Mouse (Mus musculus) layer of hippocampus, adult 8-10 months (tissue): Measurements from ENCODE around the gene Ces1c. TPM values are rescaled to one million over a fixed set of nuclear protein-coding genes. Genes with fewer than 3 reads are reported as not detected.

ENCODE experiments used
- DNase-seq, 2 experiments: peaks; one replicate each; pipeline ENCODE4 v3.0.0; 2022; ENCODE audit warnings: low spot score in 2 of 2
- total RNA-seq, 4 experiments: library from RNA; stranded (reverse); gene quantifications; 2 replicates each; pipeline ENCODE4 v1.2.4; 2022

Gene Ces1c
- total RNA-seq = not detected

DNA sequence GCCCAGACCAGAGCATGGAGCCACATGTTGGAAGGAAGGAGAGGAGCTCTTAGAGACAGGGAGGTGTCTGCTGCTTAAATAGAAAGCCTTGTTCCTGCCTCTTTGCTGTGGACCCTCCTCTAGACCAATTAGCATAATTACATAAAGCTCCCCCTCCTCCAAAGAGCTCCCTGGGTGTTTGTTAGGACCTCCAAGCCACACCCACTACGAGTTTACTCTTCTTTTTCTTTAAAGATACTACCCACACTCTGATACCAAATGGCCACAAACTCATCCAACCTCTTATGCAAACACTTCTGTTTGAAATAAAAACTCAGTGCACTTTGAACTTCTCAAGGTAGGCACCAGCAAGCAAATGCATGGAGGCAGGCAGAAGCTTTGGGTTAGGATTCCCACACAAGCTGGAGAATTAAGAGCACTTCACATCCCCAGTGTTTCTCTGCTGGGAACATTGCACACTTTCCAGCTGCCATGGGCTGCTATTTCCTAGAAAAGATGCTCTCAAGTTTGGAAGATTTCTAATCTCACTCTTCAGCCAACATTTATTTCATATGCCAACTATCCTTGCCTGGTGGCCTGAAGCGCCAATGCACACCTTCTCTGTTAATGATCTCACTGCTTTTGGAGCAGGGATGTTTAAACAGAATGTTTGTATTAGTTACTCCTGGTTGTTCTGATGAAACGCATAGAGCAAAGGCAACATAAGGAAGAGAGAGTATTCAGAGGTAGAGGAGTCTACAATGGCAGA, at the start of gene Ces1c:
Ces1c (minus strand) TSS at position 51 of the 748 bp plus-strand sequence.
- no peak for DNase-seq

DNA sequence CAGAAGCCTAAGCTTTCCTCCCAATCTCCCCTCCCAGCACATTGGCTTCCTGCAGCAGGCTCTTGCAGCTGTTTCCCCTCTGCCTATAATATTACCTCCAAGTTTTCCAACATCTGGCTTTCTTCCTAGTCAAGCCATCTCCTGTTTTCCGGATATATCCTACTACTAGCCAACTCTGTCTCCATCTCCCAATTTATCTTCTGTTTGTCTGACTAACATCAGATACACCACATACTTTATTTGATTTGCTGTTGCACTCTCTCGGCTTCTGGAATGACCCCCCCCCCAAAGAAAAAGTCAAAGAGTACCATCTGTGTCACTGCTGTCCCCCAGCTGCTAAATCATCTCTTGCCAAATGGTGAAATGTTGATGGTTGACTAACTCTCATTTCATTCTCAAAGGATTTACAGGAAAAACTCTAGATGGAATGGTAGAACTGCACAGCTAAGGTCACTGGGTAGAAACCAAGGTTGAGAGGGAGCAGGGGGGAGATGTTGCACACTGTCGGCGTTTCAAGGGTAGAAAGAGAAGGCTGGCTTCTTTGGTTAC, 49.6 kb upstream of the Ces1c start:
- DNase-seq = no peak

DNA sequence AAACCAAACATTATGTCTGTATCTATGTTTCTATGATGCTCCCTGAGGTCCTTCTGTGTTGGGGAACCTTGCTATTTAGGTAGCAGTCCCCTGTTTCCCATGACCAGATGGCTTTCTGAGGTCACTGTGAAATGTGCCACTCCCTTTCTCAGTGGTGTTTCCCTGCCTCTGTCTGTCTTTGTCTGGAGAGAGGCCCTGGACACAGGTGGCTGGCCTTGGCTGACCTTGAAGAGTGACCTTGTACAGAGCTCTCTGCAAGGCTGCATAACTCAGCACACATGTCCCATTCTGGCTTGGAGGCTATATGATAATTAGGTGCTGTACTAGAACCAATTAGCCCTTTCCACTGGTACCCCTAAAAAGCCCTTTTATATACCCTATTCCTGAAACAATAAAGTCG, 45.5 kb upstream of the Ces1c start:
- no peak for DNase-seq

GRCm38 (mm10) chr8:93174554-93174953, 43.5 kb upstream of the Ces1c start:
- DNase-seq = no peak

DNA sequence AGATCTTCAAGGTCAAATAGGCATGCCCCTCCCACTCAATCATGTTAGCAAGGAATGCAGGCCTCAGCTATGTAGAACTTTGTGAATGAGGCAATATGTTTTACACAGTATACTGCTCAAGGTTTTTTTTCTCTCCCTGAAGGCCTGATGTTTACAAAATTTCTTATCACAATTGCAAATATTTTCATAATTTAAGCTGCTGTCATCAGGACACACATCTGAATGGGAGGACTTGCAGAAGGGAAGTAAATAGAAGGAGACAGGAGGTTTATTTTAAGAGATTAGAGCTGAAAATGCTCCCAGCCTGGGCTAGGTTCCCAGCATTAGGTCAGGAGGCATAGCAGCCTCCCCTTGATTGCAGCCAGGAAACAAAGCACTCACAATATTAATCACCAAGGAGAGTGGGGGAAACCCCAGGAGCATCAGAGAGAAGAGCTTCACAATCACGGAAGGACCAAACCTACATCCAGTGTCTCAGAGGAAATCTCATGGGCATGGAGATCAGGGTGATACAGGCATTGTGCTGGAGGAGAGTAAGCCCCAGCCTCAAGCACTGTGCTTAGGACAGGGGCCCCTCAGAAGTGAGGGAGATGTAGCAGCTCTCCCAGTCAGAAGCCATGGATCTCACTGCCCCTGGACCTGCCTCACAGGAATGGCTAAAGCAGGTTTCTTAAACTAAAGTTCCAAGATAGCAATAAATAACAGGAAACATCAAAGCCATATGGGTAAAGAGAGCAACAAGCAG, 40.9 kb upstream of the Ces1c start:
- no peak for DNase-seq

GRCm38 (mm10) chr8:93163363-93163762, 32.3 kb upstream of the Ces1c start:
- DNase-seq = no peak

DNA sequence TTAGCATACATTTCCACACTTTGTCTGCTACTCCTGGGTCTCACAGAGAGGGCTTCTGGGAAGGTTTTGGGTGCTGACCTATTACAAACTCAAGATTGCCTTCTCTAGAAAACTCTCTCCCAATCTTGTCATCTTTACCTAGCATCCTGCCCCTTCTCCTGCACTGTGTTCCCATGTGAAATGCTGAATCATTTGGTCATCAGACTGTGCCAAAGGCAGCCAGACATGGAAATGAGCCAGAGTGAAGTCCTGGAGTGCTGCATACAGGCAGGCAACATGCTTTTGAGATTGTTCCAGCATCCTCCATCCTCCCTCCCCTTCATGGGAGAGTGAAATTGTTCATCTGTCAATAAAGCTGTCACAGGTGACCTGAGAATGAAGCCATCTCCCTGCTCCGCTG, 20.3 kb upstream of the Ces1c start:
- DNase-seq = no peak

DNA sequence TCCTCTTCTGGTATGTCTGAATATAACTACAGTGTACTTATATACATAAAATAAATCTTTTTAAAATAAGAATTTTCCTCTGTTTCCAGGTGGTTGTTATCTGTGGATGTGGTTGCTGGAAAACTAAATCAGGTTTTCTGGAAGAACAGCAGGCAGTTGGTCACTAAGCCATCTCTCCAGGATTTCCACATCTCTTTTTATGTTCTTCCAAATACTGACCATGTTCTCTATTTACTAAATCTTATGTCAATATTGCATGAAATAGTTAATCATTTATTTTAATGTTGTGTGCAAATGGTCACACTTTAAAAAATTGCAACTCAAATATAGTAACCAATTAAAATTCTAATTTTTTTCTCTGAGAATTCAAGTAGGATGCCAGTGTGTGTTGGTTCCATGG, 16.2 kb upstream of the Ces1c start:
- no peak for DNase-seq

- DNase-seq = peak; percentile 5 to 51
These were observed 9.6 kb upstream of the Ces1c start for GRCm38 (mm10) chr8:93140696-93141095.

GRCm38 (mm10) chr8:93132196-93132595, 1.1 kb upstream of the Ces1c start:
- DNase-seq = no peak

- DNase-seq = peak; percentile 7
These were observed 4.6 kb downstream of the Ces1c start for GRCm38 (mm10) chr8:93126476-93126875.

DNA sequence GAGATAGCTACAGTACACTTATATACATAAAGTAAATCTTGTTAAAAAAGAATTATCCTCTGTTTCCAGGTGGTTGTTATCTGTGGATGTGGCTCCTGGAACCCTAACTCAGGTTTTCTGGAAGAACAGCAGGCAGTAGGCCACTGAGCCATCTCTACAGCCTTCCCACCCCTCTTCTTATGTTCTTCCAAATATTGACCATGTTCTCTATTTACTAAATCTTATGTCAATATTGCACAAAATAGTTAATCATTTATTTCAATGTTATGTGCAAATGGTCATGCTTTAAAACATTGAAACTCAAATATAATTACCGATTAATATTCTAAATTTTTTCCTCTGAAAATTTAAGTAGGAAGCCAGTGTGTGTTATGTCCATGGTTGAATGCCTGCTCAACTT, 9.1 kb downstream of the Ces1c start:
- DNase-seq = no peak

DNA sequence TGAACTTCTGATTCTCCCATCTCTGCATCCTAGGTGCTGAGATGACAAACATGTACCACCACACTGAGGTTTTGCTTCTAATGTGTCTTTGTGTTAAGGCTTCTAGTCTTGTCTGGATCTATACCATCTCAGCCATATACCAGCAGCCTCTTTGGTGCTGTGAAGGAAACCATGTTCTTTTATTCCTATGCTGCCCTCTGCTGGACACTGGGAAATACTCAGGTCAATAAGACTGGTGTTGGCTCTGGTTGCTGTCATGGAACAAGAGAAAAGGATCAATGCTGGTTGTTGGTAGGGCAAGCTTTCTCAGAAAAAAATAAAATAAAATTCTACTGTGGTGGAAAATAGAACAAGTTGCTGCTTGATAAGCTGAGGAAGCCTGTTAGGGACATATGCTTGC, 35.7 kb downstream of the Ces1c start:
- DNase-seq = peak in 1 of 2 experiments; percentile 45

DNA sequence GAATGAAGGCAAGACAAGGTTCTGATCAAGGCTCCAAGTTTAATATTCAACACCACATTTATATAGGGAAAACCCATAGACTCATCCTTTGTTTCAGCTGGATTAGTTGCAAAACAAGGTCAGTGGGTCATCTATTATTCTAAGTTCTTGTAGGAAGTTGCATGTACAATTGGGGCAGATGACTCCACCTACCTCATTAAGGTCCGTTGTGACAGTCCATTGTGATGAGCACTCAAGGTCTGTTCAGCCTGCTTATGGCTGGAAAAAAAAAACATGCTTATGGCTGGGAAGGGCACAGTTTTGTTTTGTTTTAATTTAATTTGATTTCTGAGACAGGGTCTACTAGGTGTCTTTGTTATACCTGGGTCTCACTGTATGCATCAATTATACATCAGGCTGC, 39.8 kb downstream of the Ces1c start:
- DNase-seq = no peak

- no peak for DNase-seq
These were observed 42.4 kb downstream of the Ces1c start for GRCm38 (mm10) chr8:93088686-93089122.

DNA sequence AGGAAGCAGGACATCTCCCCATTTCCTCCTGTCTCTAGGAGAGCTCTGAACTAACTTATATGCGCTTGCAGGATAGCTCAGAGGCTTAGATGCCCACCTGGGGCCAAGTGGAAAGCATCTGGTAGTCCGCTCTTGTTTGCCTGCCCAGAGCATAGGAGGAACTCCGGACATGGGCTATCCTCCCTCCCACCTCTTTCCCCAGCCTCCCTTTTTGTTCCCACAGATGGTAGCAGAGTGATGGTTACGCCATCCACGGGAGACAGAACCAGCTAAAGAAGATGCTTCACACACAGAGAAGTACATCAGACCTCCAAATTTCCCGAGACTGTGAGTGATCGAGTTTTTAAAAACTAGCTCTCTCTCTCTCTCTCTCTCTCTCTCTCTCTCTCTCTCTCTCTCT, 42.9 kb downstream of the Ces1c start:
- DNase-seq = no peak

- no peak for DNase-seq
These were observed 51.2 kb downstream of the Ces1c start, which contains the start of gene Ces1b for GRCm38 (mm10) chr8:93079887-93080286. Gene Ces1b, minus strand, starts transcription at chr8:93080017.

DNA sequence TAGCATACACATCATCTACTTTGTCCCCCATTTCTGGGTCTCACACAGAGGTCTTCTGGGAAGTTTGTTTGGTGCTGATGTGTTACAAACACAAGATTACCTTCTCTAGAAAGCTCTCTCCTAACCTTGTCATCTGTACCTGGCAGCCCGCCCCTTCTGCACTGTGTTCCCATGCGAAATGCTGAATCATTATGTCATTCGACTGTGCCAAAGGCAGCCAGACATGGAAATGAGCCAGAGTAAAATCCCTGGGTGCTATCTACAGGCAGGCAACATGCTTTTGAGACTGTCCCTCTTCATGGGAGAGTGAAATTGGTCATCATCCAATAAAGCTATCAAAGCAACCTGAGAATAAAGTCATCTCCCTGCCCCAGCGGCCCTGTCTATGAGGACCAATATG, 55.8 kb downstream of the Ces1c start:
- DNase-seq = no peak

GRCm38 (mm10) chr8:93063416-93064117, 67.5 kb downstream of the Ces1c start:
- DNase-seq = no peak

- DNase-seq = peak; percentile 9 to 45
These were observed 71.9 kb downstream of the Ces1c start for GRCm38 (mm10) chr8:93059185-93059584.

DNA sequence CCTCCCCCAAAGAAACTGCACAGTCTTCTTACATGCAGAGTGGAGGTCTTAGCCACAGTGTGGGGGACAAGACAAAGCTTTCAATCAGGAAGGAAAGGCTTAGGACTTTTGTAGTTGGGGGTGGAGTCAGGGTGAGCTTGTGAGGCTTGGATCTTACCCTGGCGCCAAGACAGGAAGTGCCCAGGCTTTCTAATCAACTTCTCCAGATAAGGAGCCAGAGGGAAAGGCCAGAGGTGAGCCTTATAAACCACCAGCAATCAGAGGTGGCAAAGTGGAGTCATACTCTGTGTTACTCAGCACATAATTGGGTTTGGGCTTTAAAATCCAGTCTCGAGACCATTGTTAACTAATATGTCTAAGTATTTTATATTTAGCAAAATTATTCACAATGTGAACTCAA, 75.8 kb downstream of the Ces1c start:
- no peak for DNase-seq
